Mouse (Mus musculus) gastrocnemius, adult 8-10 months (tissue): ENCODE measurements around the gene Tcirg1. TPM values are rescaled to one million over a fixed set of nuclear protein-coding genes. Genes with fewer than 3 reads are reported as not detected.

Experiments used
- DNase-seq, 2 experiments: peaks; one replicate each; pipeline ENCODE4 v3.0.0; 2022; ENCODE audit warnings: low spot score in 2 of 2
- total RNA-seq, 4 experiments: library from RNA; stranded (reverse); gene quantifications; 2 replicates each; pipeline ENCODE4 v1.2.4; 2022

Gene Tcirg1
- total RNA-seq, 4 experiments from 2014 or later: 2.2 to 5.1 (median 3.0) TPM

DNA sequence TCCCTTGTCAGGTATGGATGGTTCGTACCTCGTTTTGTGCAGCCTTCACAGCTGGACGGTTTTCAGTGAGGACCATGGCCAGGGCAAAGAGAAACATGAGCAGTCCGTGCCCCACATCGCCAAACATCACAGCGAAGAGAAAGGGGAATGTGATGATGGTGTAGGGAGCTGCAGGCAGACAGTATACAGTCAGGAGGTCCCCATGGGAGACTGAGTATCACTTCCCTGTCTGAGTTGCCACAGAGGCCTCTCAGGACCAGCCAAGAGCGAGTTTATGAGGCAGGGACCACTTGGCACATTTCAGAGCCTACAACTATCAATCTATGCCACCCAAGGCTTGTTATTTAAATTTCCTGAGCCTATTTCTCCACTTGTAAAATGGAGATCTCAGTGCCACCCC is 8.0 kb downstream of the Tcirg1 start:
- DNase-seq: no peak

DNA sequence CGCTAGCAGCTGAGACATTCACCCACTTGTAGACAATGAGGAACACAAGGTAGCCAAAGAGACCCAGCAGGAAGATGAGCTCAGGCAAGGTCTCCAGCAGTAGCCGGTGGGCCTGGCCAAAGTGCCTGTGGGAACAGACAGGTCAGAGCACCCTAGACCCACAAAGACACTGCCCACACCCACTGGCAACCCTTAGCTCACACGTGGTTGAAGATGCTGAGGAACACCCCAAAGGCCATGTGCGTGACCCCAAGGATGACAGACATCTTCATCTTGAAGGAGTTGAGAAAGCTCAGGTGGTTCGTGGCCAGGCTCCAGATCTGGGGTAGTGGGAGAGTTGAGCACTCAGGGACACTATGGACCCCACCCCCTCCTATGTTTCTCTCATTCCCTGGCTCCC is 9.4 kb downstream of the Tcirg1 start:
- DNase-seq: no peak

DNA sequence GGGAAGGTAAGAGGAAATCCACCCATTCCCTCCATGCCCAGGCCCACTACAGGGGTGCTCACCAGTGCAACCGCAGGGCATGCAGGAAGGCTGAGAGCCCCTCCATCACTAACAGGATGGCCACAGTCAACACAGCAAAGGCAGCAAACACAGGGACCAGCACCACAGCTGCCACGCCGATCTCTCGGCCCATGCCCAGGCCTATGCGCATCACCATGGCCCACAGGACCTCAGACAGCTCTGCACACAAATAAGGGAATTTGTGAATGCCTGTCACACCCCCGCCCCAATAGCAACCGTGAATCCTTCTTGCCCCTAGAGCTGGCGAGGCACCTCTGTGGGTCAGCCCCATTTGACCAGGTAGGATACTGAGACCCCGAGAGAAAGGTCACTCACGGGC is 10.7 kb downstream of the Tcirg1 start:
- no peak for DNase-seq

DNA sequence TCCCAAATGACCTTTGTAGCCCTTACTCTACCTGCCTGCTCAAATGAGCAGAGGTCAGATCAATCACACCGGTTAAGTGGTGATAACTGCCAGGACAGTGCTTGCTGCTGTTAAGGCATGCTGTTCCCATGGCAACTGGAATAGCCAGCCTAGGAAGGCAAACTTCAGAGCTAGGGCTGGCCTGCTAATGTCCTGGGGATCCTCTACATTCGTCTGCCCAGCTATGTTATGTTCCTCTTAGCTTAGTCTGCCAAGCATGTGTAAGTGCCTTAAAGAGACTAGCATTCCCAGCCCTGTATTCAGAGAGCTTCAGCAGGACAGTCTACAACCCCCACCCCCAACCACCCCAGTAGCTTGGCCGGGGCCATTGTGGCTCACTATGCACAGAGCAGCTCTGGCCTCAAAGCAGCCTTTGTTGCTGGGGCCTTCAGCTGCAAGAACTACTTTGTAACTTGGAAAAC is 11.7 kb downstream of the Tcirg1 start:
- DNase-seq: no peak

DNA sequence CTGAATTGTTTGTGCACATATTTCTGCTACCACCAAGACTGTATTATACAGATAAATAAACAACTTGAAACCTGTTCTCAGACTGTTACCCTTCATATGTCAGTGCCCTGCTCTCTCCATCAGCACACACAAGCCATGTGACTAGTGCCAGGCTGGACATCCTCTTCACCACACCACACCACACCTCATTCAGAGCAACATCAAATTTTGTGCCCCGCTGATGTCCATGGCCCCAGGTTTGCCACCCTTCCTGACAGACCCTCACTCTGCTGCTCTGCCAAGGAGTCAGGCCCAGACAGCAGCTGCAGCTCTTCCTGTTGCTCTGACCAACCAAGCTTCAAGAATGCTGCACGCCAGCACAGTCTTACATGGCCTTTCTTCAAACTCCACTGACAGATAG is 12.6 kb downstream of the Tcirg1 start:
- no peak for DNase-seq

DNA sequence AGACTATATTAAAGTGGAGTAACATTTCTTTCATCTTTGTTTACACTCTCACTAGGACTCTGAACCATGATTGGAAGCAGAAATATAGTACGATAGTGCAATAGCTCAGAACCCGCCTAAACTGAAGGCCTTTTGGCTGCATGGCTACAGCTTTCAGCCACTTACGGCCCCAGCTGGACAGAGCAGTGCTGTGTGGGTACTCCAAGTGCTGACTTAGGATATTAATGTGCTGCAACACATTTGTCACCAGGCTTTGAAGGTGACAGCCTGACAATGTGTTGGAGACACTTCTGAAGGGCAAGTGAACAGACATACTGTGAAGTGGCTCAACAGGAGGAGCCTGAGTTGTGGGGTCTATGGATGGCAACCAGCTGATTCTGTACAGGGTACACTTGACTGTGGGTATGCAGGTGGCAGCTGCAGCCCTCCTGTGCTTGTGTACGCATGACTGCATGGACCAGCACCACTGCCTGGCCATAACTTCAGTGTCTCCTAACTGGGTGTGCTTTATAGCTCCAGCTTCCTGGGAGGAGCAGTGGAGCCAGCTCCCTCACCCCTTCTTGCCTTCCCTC is 13.3 kb downstream of the Tcirg1 start:
- no peak for DNase-seq

DNA sequence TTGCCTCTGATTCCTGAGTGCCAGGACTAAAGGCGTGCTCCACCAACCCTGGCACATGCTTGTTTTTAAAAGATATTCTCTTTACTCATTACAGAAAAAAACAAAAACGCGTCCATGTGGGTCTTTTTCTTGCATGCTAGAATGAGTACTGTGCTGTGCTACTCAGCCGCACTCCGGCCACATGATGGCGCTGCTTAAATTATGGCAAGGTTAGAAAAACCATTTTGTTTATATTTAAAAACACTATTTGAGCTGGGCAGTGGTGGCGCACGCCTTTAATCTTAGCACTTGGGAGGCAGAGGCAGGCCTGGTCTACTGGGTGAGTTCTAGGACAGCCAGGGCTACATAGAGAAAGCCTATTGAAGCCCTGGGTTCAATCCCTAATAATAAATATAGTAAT is 16.8 kb downstream of the Tcirg1 start:
- no peak for DNase-seq

DNA sequence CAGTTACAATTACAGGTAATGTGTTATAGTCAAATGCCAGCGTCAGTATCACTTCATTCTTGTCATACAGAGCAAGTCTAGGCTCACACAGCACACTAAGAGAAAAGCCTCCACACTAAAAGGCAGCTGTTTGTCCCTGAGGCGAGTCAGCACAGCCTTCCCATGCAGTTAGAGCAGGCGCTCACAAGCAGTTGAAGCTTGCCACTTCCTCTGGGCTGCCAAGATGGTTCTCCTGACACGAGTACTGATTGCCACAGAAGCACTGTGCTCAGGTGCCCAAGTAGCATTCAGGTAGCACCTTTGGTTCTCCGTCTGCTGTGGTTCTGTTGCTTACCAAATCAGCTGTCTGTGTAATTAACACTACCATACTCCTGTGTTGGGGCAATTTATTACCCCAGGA is 17.8 kb downstream of the Tcirg1 start:
- no peak for DNase-seq

DNA sequence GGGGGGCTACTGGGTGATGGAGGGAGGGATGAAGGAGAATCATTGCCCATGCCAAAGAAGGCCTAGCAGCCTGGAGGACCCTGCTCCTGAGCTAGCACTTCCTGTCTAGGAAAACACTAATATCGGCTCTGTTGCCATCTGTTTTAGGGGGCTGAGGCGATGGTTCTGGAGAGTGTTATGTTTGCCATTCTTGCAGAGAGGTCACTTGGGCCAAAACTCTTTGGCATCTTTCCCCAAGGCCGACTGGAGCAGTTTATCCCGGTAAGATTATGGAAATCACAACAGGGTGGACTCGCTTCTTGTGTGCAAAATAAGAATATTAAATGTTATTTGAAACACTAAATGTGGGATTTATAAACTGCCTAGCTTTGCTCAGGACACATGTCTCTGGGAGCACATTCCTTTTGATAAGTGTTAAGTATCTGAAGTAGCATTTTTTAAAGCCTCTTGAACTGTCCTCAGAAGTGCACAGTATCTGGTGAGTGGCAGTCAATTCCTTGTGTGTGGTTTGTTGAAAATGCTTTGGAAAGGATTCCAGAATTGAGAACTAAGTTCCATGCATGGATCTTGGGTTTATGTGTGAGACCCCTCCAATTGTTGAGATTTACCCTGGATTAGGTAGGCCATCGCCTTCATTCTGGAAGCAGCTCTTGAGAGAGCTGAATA is 22.5 kb downstream of the Tcirg1 start:
- DNase-seq: no peak

DNA sequence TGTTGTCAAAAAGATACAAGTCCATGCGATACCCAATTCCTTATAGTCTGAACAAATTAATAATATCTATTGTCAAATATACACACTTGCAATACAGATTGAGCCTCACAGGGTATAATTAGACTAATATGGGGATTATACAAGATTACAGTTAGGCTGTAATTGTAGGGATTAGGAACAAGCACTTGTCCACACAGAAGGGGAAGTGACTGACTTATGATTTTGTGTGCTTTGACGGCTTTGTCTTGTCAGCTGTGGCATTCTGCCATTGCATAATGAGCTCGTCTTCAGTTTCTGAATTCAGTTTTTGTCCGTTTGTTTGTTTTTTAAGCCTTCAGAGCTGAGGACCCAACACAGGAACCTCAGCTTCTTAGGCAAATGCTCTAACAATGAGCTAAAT is 24.7 kb downstream of the Tcirg1 start:
- DNase-seq: no peak

DNA sequence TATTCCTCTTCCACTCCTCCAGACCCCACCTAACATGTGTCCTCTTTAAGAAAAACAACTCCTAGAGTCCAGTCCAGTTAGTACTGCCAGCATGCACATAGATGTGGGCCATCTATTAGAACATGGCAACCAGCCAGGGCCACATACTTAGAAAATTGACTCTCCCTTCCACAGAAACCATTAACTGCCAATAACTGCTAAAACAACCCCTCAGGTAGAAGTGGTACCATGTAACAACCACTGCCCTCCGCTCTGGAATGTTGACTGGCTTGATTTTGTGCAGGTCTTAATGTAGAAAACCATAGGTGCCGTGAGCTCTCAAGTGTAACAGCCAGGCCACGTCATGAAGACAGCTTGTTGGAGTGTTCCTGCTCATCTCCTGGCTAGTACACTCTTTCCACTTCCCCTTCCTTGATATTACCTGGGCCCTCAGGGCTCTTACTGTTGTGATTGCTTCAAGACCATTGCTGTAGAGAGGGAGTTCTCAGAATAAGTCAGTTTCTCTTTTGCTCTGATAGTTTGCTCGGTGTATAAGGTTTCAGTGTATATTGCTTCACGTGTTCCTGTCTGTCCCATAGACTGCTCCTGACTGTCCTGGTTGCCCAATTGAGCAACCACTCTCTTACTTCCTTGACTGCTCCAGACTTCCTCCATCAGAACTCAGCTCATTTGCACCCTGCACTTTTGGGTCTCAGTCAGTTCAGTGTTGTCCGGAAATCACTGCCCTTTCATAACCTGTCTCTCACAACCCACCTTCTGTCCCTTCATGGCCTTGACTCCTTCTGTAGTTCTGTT is 26.7 kb downstream of the Tcirg1 start:
- DNase-seq: no peak

DNA sequence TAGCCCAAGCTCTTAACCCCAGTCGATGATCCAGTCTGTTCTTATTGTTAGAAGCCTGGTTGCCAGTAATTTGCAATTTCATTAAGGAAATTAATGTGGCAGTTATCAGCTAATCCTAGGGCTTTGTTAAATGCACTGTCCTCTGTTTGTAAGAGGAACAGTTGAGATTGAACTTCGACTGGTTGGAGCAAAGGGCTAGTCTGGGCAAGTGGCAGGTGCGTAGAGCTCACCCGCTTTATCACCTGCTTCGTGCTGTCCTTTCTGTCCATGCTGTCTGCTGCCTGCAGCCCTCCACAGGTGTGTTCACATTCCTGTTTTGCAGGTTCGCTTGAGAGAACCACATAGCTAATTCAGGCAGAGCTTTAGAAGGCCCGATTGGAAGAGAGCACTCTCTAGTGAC is 31.9 kb downstream of the Tcirg1 start:
- DNase-seq: no peak

DNA sequence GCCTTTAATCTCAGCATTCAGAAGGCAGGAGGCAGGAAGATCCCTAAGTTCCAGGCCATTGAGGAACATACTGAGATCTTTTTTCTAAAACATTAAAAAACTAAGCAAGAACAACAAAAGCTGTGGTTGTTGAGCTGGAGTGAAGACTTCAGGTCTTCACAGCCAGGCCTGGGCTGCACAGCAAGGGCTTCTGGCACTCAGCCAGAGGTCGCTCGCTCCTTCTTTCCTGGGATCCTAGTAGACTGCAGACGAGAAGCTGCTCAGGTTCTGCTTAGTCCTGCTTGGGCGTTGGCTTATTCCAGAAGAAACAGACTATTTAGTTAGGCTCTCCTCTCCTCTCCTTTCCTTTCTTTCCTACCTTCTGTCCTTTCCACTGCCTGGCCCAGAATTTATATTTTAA is 34.6 kb downstream of the Tcirg1 start:
- DNase-seq: no peak

DNA sequence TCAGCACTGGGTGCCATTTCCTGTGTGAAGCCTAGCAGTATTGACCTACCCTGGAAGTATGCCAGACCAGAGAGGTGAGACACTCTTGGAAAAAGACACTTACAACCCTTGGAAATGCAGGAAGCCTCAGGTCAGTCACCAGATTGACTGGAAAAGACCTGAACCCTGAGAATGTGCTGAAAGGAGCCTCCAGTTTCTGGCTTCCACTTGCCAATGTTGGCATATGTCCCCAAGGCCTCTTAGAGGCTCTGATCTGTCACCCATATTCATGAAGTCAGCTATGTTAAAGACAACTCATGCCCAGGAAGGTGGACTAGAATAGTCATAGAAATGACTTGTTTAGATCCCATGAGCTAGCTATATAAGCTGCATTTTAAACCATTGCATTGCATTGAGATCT is 35.5 kb downstream of the Tcirg1 start:
- DNase-seq: no peak

DNA sequence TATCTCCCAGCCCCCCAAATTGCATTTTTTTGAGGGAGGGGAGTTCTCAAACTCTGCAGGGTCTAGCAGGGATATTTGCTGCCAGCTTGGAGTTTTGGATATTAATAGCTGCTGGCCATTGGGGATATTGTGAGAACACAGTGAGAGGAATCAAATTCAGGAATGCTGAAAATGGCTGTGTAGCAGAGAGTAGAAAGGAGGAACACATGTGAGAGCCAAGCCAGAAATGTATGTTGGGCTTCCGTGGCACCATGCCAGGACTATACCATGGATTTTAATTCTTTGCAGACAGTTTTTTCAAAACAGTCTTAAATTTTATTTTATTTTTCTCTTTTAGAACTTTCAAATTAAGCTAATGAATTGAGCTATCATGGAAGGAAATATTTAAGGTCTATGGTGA is 38.6 kb downstream of the Tcirg1 start:
- DNase-seq: no peak

DNA sequence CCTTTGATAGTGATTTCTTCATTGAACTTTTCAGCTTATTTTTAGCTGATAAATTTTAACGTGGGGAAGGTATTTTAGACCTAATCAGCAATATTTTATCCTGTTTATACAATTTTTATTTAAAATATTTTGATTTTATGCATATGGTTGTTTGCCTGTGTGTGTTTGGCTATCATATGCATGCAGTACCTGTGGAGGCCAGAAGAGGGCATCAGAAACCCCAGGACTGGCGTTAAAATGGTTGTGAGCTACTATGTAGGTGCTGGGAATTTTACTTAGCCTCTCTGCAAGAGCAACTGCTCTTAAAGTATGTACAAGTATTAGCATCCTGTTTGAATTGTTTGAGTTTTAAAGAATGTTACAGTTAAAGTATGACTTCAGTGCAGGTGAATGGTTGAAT is 42.0 kb downstream of the Tcirg1 start:
- no peak for DNase-seq

DNA sequence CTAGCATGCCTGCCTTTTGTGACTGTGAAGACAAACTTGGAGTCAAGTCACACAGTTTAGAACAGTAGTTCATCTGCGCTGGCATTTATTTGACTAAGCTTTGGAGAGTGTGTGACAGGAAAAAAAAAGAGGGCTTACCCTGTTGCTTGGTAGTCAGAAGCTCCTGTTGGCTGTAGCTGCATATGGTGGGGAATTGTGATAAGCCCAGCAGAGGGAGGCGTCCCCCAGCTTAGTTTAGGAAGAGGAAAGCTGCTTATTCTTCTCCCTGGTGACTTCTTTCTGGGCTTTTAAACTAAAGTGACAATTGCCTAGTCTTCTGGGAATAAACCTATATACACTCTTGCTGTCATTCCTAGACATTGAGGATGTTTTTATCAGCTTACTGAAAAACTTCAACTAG is 44.2 kb downstream of the Tcirg1 start:
- no peak for DNase-seq

DNA sequence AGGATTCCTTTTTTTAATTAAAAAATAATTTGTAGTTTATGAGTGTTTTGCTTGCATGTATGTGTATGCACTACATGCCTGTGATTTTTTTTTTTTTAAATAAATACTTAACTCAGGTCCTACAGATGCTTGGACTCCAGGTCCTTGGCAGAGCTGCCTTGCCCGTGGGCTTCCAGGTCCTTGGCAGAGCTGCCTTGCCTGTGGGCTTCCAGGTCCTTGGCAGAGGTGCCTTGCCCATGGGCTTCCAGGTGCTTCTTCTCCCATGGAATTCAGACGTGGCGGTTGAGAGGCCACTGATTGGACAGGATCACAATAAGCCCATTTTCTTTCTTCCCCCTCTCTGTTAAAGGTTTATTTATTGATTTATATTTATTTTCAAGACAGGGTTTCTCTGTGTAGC is 49.7 kb downstream of the Tcirg1 start:
- DNase-seq: no peak

DNA sequence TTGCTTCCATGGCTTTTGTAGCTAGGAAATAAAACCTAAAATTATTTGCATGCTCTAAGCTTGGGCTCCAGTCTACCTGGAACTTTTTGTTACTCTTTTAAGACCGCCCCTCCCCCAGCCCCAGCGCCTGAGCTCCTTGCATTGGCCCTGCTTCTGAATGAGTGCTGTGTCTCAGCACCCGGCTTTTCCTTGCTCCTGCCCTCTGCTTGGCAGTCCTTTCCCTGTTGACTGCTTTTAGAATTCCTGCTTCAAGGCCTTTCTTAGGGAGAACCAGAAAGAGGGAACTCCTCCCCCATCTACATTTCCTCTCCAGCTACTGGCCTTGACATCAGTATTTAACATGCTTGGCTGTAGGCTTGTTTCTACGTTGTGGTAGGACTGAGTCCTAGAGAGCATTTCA is 51.3 kb downstream of the Tcirg1 start:
- no peak for DNase-seq

DNA sequence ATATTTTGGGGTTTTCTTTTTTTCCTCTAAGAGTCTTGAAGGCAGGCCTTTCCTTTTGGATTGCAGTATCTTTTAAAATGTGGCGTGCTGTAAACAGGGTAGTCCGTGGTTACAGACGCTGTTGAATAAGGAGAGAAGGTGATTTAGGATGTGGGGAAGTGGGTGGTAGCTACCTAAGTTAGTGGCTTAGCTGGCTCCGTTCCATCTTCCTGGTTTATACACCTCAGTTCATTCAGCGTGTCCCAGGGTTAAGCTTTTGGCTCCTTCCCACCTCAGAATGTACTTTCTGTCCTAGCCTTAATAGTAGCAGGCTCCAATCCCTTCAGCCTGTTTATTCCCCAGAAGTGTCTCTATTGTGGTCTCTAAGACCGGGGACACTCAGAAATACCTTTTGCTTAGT is 51.8 kb downstream of the Tcirg1 start:
- DNase-seq: no peak

DNA sequence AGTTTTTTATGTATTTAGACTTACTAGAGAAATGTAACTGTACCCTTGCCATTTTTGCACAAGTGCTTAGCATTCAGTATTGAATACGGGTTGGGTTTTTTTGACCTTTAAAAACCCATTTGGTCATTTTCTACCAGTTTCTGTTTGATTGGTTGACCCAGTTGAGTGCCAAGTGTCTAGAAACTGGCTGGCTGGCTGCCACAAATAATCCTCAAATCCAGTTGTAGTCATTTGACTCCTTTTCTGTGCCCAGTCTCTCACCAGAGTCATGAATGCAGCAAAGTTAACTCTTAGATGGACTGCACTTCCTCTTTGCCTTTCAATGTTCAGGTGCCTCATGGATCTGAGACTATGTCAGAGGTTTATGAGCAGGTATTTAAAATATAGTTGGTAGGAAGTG is 53.0 kb downstream of the Tcirg1 start:
- no peak for DNase-seq

DNA sequence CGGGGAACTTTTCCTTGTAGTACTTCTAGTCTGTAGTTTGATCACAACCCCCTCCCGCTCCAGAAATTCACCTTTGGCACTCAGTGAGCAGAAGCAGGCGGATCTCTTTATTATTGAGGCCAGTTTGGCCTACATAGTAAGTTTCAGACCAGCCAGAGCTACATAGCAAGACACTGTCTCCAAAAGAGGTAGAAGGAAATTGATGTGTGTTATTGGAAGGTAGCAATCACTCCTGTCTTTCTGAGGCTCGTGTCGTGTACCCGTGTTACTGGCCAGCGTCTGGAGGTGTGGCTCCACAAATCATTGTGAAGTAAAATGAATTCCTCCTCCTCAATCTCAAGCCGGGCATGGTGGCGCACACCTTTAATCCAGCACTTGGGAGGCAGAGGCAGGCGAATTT is 53.8 kb downstream of the Tcirg1 start:
- DNase-seq: no peak
